Mouse (Mus musculus): ENCODE results near the gene Gm28042. TPM values are rescaled to one million over a fixed set of nuclear protein-coding genes. Genes with fewer than 3 reads are reported as not detected.
A peak's percentile ranks its signal among the peaks of the same experiment; 100 is the strongest.

The Gm28042 gene
- polyA plus RNA-seq, 2 experiments, result 1.6 TPM; not detected in 1

- H3K36me3 ChIP-seq (replicated peaks; ENCODE audit: control insufficient read depth, insufficient read depth, low read depth), result no peaks in the 10 kb centered on the region
- no peaks in the 10 kb centered on the region for H3K9me3 ChIP-seq (ENCODE audit: control insufficient read depth, low read length)
- no peak for ATAC-seq (ENCODE audit: insufficient read depth)
- 56% methylated on average over 6 of the region's 6 CpGs for WGBS (ENCODE audit: insufficient replicate concordance)
- H3K4me1 ChIP-seq (replicated peaks; ENCODE audit: control insufficient read depth in 2 of 2, insufficient read depth in 2 of 2, low read length in 1 of 2), result no peaks in the 10 kb centered on the region
- no peak overlapping the region for H3K27ac ChIP-seq
- no peak overlapping the region for H3K4me2 ChIP-seq (ENCODE audit: low read depth)
- no peak overlapping the region for H3K4me3 ChIP-seq (ENCODE audit: insufficient read depth in 1 of 2, low read depth in 2 of 2, low read length in 2 of 2)
- no peak for DNase-seq (ENCODE audit: low read depth in 3 of 3, low spot score in 3 of 3)
- H3K27me3 ChIP-seq (ENCODE audit: control insufficient read depth, insufficient read depth, low read length), result no peaks in the 10 kb centered on the region
- H3K9ac ChIP-seq (replicated peaks), result no peak overlapping the region
- TF ChIP-seq EP300 (IDR thresholded peaks at IDR 0.05; ENCODE audit: low read depth) (no peak), CTCF (IDR thresholded peaks at IDR 0.05; ENCODE audit: low read depth) (peak; percentile 24; the same call in 1 of the 2 replicates)
Observed at GRCm38 (mm10) chr2:120064639-120065038, 37.3 kb downstream of the Gm28042 start.

GRCm38 (mm10) chr2:120065243-120065642, 38.0 kb downstream of the Gm28042 start:
- no peak for DNase-seq (ENCODE audit: low read depth in 3 of 3, low spot score in 3 of 3)
- no peak for ATAC-seq (ENCODE audit: insufficient read depth)
- Histone ChIP-seq H3K36me3 (replicated peaks; ENCODE audit: control insufficient read depth, insufficient read depth, low read depth) (no peaks in the 10 kb centered on the region), H3K4me3 (ENCODE audit: insufficient read depth in 1 of 2, low read depth in 2 of 2, low read length in 2 of 2) (no peak overlapping the region), H3K9ac (replicated peaks) (no peak overlapping the region), H3K9me3 (ENCODE audit: control insufficient read depth, low read length) (no peaks in the 10 kb centered on the region), H3K27me3 (ENCODE audit: control insufficient read depth, insufficient read depth, low read length) (no peaks in the 10 kb centered on the region), H3K4me2 (ENCODE audit: low read depth) (no peak overlapping the region), H3K27ac (no peak overlapping the region), H3K4me1 (replicated peaks; ENCODE audit: control insufficient read depth in 2 of 2, insufficient read depth in 2 of 2, low read length in 1 of 2) (no peaks in the 10 kb centered on the region)
- TF ChIP-seq CTCF (IDR thresholded peaks at IDR 0.05; ENCODE audit: low read depth) (no peak), EP300 (IDR thresholded peaks at IDR 0.05; ENCODE audit: low read depth) (no peak)
- 66% methylated on average over 10 of the region's 10 CpGs for WGBS (ENCODE audit: insufficient replicate concordance)

GRCm38 (mm10) chr2:120066224-120066623, 38.9 kb downstream of the Gm28042 start:
- TF ChIP-seq EP300 (IDR thresholded peaks at IDR 0.05; ENCODE audit: low read depth), result no peak
- Histone ChIP-seq H3K36me3 (replicated peaks; ENCODE audit: control insufficient read depth, insufficient read depth, low read depth) (no peaks in the 10 kb centered on the region), H3K27me3 (ENCODE audit: control insufficient read depth, insufficient read depth, low read length) (no peaks in the 10 kb centered on the region), H3K27ac (no peak overlapping the region), H3K9me3 (ENCODE audit: control insufficient read depth, low read length) (no peaks in the 10 kb centered on the region), H3K9ac (replicated peaks) (no peak overlapping the region), H3K4me1 (replicated peaks; ENCODE audit: control insufficient read depth in 2 of 2, insufficient read depth in 2 of 2, low read length in 1 of 2) (no peaks in the 10 kb centered on the region), H3K4me2 (ENCODE audit: low read depth) (no peak overlapping the region), H3K4me3 (ENCODE audit: insufficient read depth in 1 of 2, low read depth in 2 of 2, low read length in 2 of 2) (no peak overlapping the region)
- ATAC-seq (ENCODE audit: insufficient read depth) (no peak), DNase-seq (ENCODE audit: low read depth in 3 of 3, low spot score in 3 of 3) (no peak)
- WGBS (ENCODE audit: insufficient replicate concordance), result 53% methylated on average over 3 of the region's 3 CpGs

GRCm38 (mm10) chr2:120068555-120069465, 41.5 kb downstream of the Gm28042 start:
- 45% methylated on average over 16 of the region's 16 CpGs for WGBS (ENCODE audit: insufficient replicate concordance)
- Histone ChIP-seq H3K9me3 (ENCODE audit: control insufficient read depth, low read length) (no peaks in the 10 kb centered on the region), H3K4me1 (replicated peaks; ENCODE audit: control insufficient read depth in 2 of 2, insufficient read depth in 2 of 2, low read length in 1 of 2) (no peaks in the 10 kb centered on the region), H3K27me3 (ENCODE audit: control insufficient read depth, insufficient read depth, low read length) (no peaks in the 10 kb centered on the region), H3K4me3 (ENCODE audit: insufficient read depth in 1 of 2, low read depth in 2 of 2, low read length in 2 of 2) (no peak overlapping the region), H3K36me3 (replicated peaks; ENCODE audit: control insufficient read depth, insufficient read depth, low read depth) (no peaks in the 10 kb centered on the region), H3K27ac (no peak overlapping the region), H3K4me2 (ENCODE audit: low read depth) (no peak overlapping the region), H3K9ac (replicated peaks) (no peak overlapping the region)
- ATAC-seq (ENCODE audit: insufficient read depth) (no peak), DNase-seq (ENCODE audit: low read depth in 3 of 3, low spot score in 3 of 3) (no peak)
- TF ChIP-seq CTCF (IDR thresholded peaks at IDR 0.05; ENCODE audit: low read depth), result peak; percentile 78
- no peak for TF ChIP-seq EP300 (IDR thresholded peaks at IDR 0.05; ENCODE audit: low read depth)

- 55% methylated on average over 8 of the region's 8 CpGs for WGBS (ENCODE audit: insufficient replicate concordance)
- Histone ChIP-seq H3K4me3 (ENCODE audit: insufficient read depth in 1 of 2, low read depth in 2 of 2, low read length in 2 of 2) (no peak overlapping the region), H3K9ac (replicated peaks) (no peak overlapping the region), H3K27ac (no peak overlapping the region), H3K27me3 (ENCODE audit: control insufficient read depth, insufficient read depth, low read length) (no peaks in the 10 kb centered on the region), H3K9me3 (ENCODE audit: control insufficient read depth, low read length) (no peaks in the 10 kb centered on the region), H3K4me2 (ENCODE audit: low read depth) (no peak overlapping the region), H3K36me3 (replicated peaks; ENCODE audit: control insufficient read depth, insufficient read depth, low read depth) (no peaks in the 10 kb centered on the region), H3K4me1 (replicated peaks; ENCODE audit: control insufficient read depth in 2 of 2, insufficient read depth in 2 of 2, low read length in 1 of 2) (no peaks in the 10 kb centered on the region)
- ATAC-seq (ENCODE audit: insufficient read depth) (no peak), DNase-seq (ENCODE audit: low read depth in 3 of 3, low spot score in 3 of 3) (no peak)
- TF ChIP-seq CTCF (IDR thresholded peaks at IDR 0.05; ENCODE audit: low read depth), result no peak
- TF ChIP-seq EP300 (IDR thresholded peaks at IDR 0.05; ENCODE audit: low read depth), result no peak
Observed at GRCm38 (mm10) chr2:120069466-120069990, 42.2 kb downstream of the Gm28042 start.

All from liver, embryonic 14.5 days (tissue).